Mouse (Mus musculus) MEL (cell line): Measurements from ENCODE around the gene Tmem236. TPM values are rescaled to one million over a fixed set of nuclear protein-coding genes. Genes with fewer than 3 reads are reported as not detected.
A peak's percentile ranks its signal among the peaks of the same experiment; 100 is the strongest.

ENCODE experiments used
- DNase-seq: peaks from one replicate; pipeline ENCODE4 v3.0.0; 2011; ENCODE audit warnings: low read depth, low spot score
- H3K27ac ChIP-seq: 2 replicates; pipeline ENCODE4 v1.5.1; 2012; ENCODE audit warnings: low read depth, mild to moderate bottlenecking, control low read depth, low read length, moderate library complexity; ENCODE audit not compliant: control insufficient read depth
- H3K27me3 ChIP-seq, 2 experiments: fragments of 150-350 bp in 1 of 2; sonication (generic) in 1 of 2; 2 replicates each; pipeline ENCODE4 v1.6.1; 2012; ENCODE audit warnings: low read length in 2 of 2, mild to moderate bottlenecking in 2 of 2, improper control_type of control experiment in 1 of 2, moderate library complexity in 1 of 2; ENCODE audit not compliant: insufficient read depth in 2 of 2, control insufficient read depth in 1 of 2
- H3K36me3 ChIP-seq, 2 experiments: 2 replicates each; pipeline ENCODE4 v1.6.1; 2012 to 2014; ENCODE audit warnings: low read length in 2 of 2, improper control_type of control experiment in 1 of 2, inconsistent platforms in 1 of 2, mild to moderate bottlenecking in 1 of 2; ENCODE audit not compliant: insufficient read depth in 2 of 2, control insufficient read depth in 1 of 2
- H3K4me1 ChIP-seq, 2 experiments: fragments of 150-350 bp in 1 of 2; sonication (generic) in 1 of 2; 2 replicates each; pipeline ENCODE4 v1.6.1; 2012; ENCODE audit warnings: low read length in 2 of 2, improper control_type of control experiment in 1 of 2, mild to moderate bottlenecking in 1 of 2; ENCODE audit not compliant: insufficient read depth in 2 of 2, control insufficient read depth in 1 of 2
- H3K4me3 ChIP-seq, 2 experiments: fragments of 150-350 bp in 1 of 2; sonication (generic) in 1 of 2; 2 replicates each; pipeline ENCODE4 v1.5.1; 2012; ENCODE audit warnings: low read depth in 2 of 2, low read length in 2 of 2, mild to moderate bottlenecking in 2 of 2, moderate library complexity in 2 of 2, control low read depth in 1 of 2, improper control_type of control experiment in 1 of 2; ENCODE audit not compliant: control insufficient read depth in 1 of 2, insufficient read depth in 1 of 2
- H3K79me2 ChIP-seq: 2 replicates; pipeline ENCODE4 v1.6.1; 2012; ENCODE audit warnings: mild to moderate bottlenecking, low read length, moderate library complexity; ENCODE audit not compliant: control insufficient read depth, poor library complexity, insufficient read depth
- H3K9ac ChIP-seq: 2 replicates; pipeline ENCODE4 v1.6.1; 2012; ENCODE audit warnings: low read depth, mild to moderate bottlenecking, control low read depth, low read length, moderate library complexity; ENCODE audit not compliant: control insufficient read depth, poor library complexity, severe bottlenecking
- H3K9me3 ChIP-seq: fragments of 150-350 bp; sonication (generic); replicated peaks from 2 replicates; pipeline ENCODE4 v1.6.1; 2012; ENCODE audit warnings: mild to moderate bottlenecking, low read length, improper control_type of control experiment, moderate library complexity; ENCODE audit not compliant: insufficient read depth
- CHD2 ChIP-seq: IDR thresholded peaks from 2 replicates; pipeline ENCODE4 v1.6.1; 2011; ENCODE audit warnings: low read length, improper control_type of control experiment
- CTCF ChIP-seq, 3 experiments: IDR thresholded peaks in 2 of 3; conservative IDR thresholded peaks in 1 of 3; 2 replicates each; pipeline ENCODE4 v1.5.1; 2011 to 2012; ENCODE audit warnings: low read length in 3 of 3, low read depth in 2 of 3, mild to moderate bottlenecking in 2 of 3, improper control_type of control experiment in 1 of 3, inconsistent platforms in 1 of 3, mixed read lengths in 1 of 3, moderate library complexity in 1 of 3; ENCODE audit not compliant: control insufficient read depth in 1 of 3, insufficient read depth in 1 of 3, poor library complexity in 1 of 3, severe bottlenecking in 1 of 3
- E2F4 ChIP-seq: IDR thresholded peaks from 2 replicates; pipeline ENCODE4 v1.6.1; 2011; ENCODE audit warnings: low read depth, low read length, improper control_type of control experiment, borderline replicate concordance
- ELF1 ChIP-seq: IDR thresholded peaks from 2 replicates; pipeline ENCODE4 v1.6.1; 2014; ENCODE audit warnings: low read depth, mild to moderate bottlenecking, inconsistent platforms, low read length, improper control_type of control experiment, moderate library complexity
- EP300 ChIP-seq, 2 experiments: IDR thresholded peaks; 2 replicates each; pipeline ENCODE4 v1.6.1; 2011; ENCODE audit warnings: improper control_type of control experiment in 2 of 2, low read length in 2 of 2, low read depth in 1 of 2, mild to moderate bottlenecking in 1 of 2
- ETS1 ChIP-seq: IDR thresholded peaks from 2 replicates; pipeline ENCODE4 v1.6.1; 2012; ENCODE audit warnings: low read depth, mild to moderate bottlenecking, inconsistent platforms, low read length, improper control_type of control experiment, moderate library complexity
- GATA1 ChIP-seq: IDR thresholded peaks from 2 replicates; pipeline ENCODE4 v1.6.1; 2011; ENCODE audit warnings: low read depth, low read length, improper control_type of control experiment
- HCFC1 ChIP-seq: IDR thresholded peaks from 2 replicates; pipeline ENCODE4 v1.6.1; 2012; ENCODE audit warnings: low read depth, mild to moderate bottlenecking, inconsistent platforms, low read length, improper control_type of control experiment, moderate library complexity
- KAT2A ChIP-seq: conservative IDR thresholded peaks from 2 replicates; pipeline ENCODE4 v1.6.1; 2012; ENCODE audit warnings: low read depth, low read length, improper control_type of control experiment, inconsistent platforms
- MEF2A ChIP-seq: IDR thresholded peaks from 2 replicates; pipeline ENCODE4 v1.6.1; 2014; ENCODE audit warnings: low read depth, mild to moderate bottlenecking, inconsistent platforms, low read length, improper control_type of control experiment; ENCODE audit not compliant: poor library complexity, insufficient replicate concordance, severe bottlenecking; ENCODE audit errors: extremely low read depth
- MXI1 ChIP-seq: IDR thresholded peaks from 2 replicates; pipeline ENCODE4 v1.6.1; 2011; ENCODE audit warnings: mild to moderate bottlenecking, low read depth, low read length, improper control_type of control experiment
- NELFE ChIP-seq: IDR thresholded peaks from 2 replicates; pipeline ENCODE4 v1.6.1; 2011; ENCODE audit warnings: low read depth, low read length, improper control_type of control experiment
- POLR2AphosphoS2 ChIP-seq: IDR thresholded peaks from 2 replicates; pipeline ENCODE4 v1.6.1; 2011; ENCODE audit warnings: low read length, improper control_type of control experiment
- RCOR1 ChIP-seq: IDR thresholded peaks from 2 replicates; pipeline ENCODE4 v1.6.1; 2012; ENCODE audit warnings: low read depth, mild to moderate bottlenecking, inconsistent platforms, low read length, improper control_type of control experiment
- SIN3A ChIP-seq: IDR thresholded peaks from 2 replicates; pipeline ENCODE4 v1.6.1; 2012; ENCODE audit warnings: low read length, improper control_type of control experiment, inconsistent platforms
- SMC3 ChIP-seq: IDR thresholded peaks from 2 replicates; pipeline ENCODE4 v1.6.1; 2011; ENCODE audit warnings: low read depth, low read length, improper control_type of control experiment
- TCF12 ChIP-seq: IDR thresholded peaks from 2 replicates; pipeline ENCODE4 v1.6.1; 2014; ENCODE audit warnings: low read depth, mild to moderate bottlenecking, inconsistent platforms, low read length, improper control_type of control experiment, moderate library complexity
- UBTF ChIP-seq: IDR thresholded peaks from 2 replicates; pipeline ENCODE4 v1.6.1; 2012; ENCODE audit warnings: low read depth, mild to moderate bottlenecking, inconsistent platforms, low read length, improper control_type of control experiment, moderate library complexity, borderline replicate concordance; ENCODE audit not compliant: insufficient read depth
- USF2 ChIP-seq, 2 experiments: IDR thresholded peaks; 2 replicates each; pipeline ENCODE4 v1.6.1; 2011 to 2012; ENCODE audit warnings: improper control_type of control experiment in 2 of 2, low read length in 2 of 2, borderline replicate concordance in 1 of 2, inconsistent platforms in 1 of 2, low read depth in 1 of 2, mild to moderate bottlenecking in 1 of 2; ENCODE audit not compliant: insufficient read depth in 1 of 2
- polyA plus RNA-seq, 2 experiments: library from polyadenylated mRNA; stranded (reverse) in 1 of 2; unstranded in 1 of 2; fragments of >175 nt in 1 of 2; fragments of >200 nt in 1 of 2; gene quantifications; 2 replicates each; pipeline versions ENCODE4 v1.2.1 to v1.2.4; 2012; ENCODE audit warnings: low replicate concordance in 2 of 2, low read depth in 1 of 2; ENCODE audit not compliant: insufficient read length in 2 of 2, insufficient read depth in 1 of 2, missing spikeins in 1 of 2
- total RNA-seq: library from RNA; depleted of rRNA; stranded (reverse); fragments of 300-350 nt; gene quantifications from 2 replicates; pipeline ENCODE4 v1.2.3, GENCODE M21; 2012

The Tmem236 gene
- total and polyA plus RNA-seq, 3 experiments, result 0.04 to 0.06 TPM; not detected in 1

- H3K27ac ChIP-seq, result no peak overlapping the region
- no peaks in the 10 kb centered on the region for H3K27me3 ChIP-seq
- no peak for DNase-seq
- H3K79me2 ChIP-seq, result no peaks in the 10 kb centered on the region
- no peak overlapping the region for H3K9ac ChIP-seq
- H3K9me3 ChIP-seq, result no peaks in the 10 kb centered on the region
- peaks cover 0 to 4% of the 10 kb centered on the region in 2 experiments; a peak in 2 of 4 replicates for H3K36me3 ChIP-seq
- H3K4me3 ChIP-seq, result no peak overlapping the region
- H3K4me1 ChIP-seq, result peaks cover 0 to 3% of the 10 kb centered on the region in 2 experiments; a peak in 2 of 4 replicates
- TF ChIP-seq E2F4, result no peak
- no peak for TF ChIP-seq RCOR1
- no peak for TF ChIP-seq KAT2A
- TF ChIP-seq POLR2AphosphoS2, result no peak
- TF ChIP-seq MXI1, result no peak
- no peak for TF ChIP-seq ETS1
- TF ChIP-seq CTCF (IDR thresholded peaks at IDR 0.05 in 2 of 3, conservative IDR thresholded peaks at IDR 0.05 in 1 of 3; ENCODE audit: control insufficient read depth in 1 of 3, insufficient read depth in 1 of 3, low read depth in 2 of 3, low read length in 3 of 3, poor library complexity in 1 of 3, severe bottlenecking in 1 of 3), result no peak
- TF ChIP-seq HCFC1, result no peak
- no peak for TF ChIP-seq UBTF
- TF ChIP-seq SMC3, result no peak
- no peak for TF ChIP-seq CHD2
- TF ChIP-seq SIN3A, result no peak
- TF ChIP-seq GATA1, result no peak
- TF ChIP-seq ELF1, result no peak
- TF ChIP-seq MEF2A, result no peak
- TF ChIP-seq, all 39 proteins: peak for 0
Measured at GRCm38 (mm10) chr2:14251938-14252337, 77.6 kb downstream of the Tmem236 start.

GRCm38 (mm10) chr2:14258345-14258850 lies 84.1 kb downstream of the Tmem236 start:
- H3K27ac ChIP-seq, result no peak overlapping the region
- H3K9me3 ChIP-seq, result no peaks in the 10 kb centered on the region
- H3K4me1 ChIP-seq, result peaks cover 0 to 3% of the 10 kb centered on the region in 2 experiments; a peak in 1 of 4 replicates
- H3K4me3 ChIP-seq, result no peak overlapping the region
- no peak for TF ChIP-seq USF2 (IDR thresholded peaks at IDR 0.05; ENCODE audit: borderline replicate concordance in 1 of 2, insufficient read depth in 1 of 2, low read depth in 1 of 2, low read length in 2 of 2)
- no peak for TF ChIP-seq TCF12
- peak in 1 of 2 experiments; percentile 36; a peak in 2 of 4 replicates for TF ChIP-seq EP300 (IDR thresholded peaks at IDR 0.05; ENCODE audit: low read depth in 1 of 2, low read length in 2 of 2)
- no peak for TF ChIP-seq NELFE
- TF ChIP-seq, all 39 proteins: peak for 1
- Histone ChIP-seq H3K27me3 (no peaks in the 10 kb centered on the region), H3K79me2 (no peaks in the 10 kb centered on the region), H3K36me3 (peaks cover 0 to 2% of the 10 kb centered on the region in 2 experiments; a peak in 2 of 4 replicates), H3K9ac (no peak overlapping the region)
- DNase-seq, result peak; percentile 19
